Mouse (Mus musculus) neural tube, postnatal 0 days (tissue): ENCODE data around the gene Gm10591. TPM values are rescaled to one million over a fixed set of nuclear protein-coding genes. Genes with fewer than 3 reads are reported as not detected.

ENCODE experiments used
- polyA plus RNA-seq: library from polyadenylated mRNA; unstranded; fragments of >200 nt; fragmentation: Nextera tagmentation; extraction: Ambion mirVana; gene quantifications from 2 replicates; pipeline ENCODE4 v1.2.1, GENCODE M21; 2015

The Gm10591 gene
- polyA plus RNA-seq = not detected in 2 replicates

GRCm38 (mm10) chr4:42611895-42612294 lies at the start of gene Gm10591:
Gene Gm10591 (plus strand): TSS chr4:42612195.

GRCm38 (mm10) chr4:42629419-42629818 lies 17.4 kb downstream of the Gm10591 start, which contains the start of gene Gm2564:
Gene Gm2564 (plus strand): TSS chr4:42629719.

GRCm38 (mm10) chr4:42654951-42655350 lies 43.0 kb downstream of the Gm10591 start, which contains the start of gene Ccl27b:
Gene Ccl27b (plus strand): TSS chr4:42655251.

GRCm38 (mm10) chr4:42661793-42662192 lies 49.8 kb downstream of the Gm10591 start, which contains the start of gene Il11ra2:
Gene Il11ra2 (minus strand): TSS chr4:42661893.

Other genes starting within 250 kb of the Gm10591 start
- gene Gm21586, start 172.8 kb upstream of the Gm10591 start, polyA plus RNA-seq = not detected in 2 replicates
- 0.19 TPM in 2 replicates for gene Gm2163, start 145.4 kb upstream of the Gm10591 start, polyA plus RNA-seq
- gene Fam205a2, start 84.0 kb upstream of the Gm10591 start, polyA plus RNA-seq = not detected in 2 replicates
- gene Gm2564, start 17.5 kb downstream of the Gm10591 start, polyA plus RNA-seq = 0.75 and 1.4 TPM in 2 replicates
- not detected in 2 replicates for gene Ccl27b, start 43.1 kb downstream of the Gm10591 start, polyA plus RNA-seq
- not detected in 2 replicates for gene Il11ra2, start 49.7 kb downstream of the Gm10591 start, polyA plus RNA-seq
- 0.48 and 1.2 TPM in 2 replicates for gene 4930578G10Rik, start 123.3 kb downstream of the Gm10591 start, polyA plus RNA-seq
- 0.49 and 0.62 TPM in 2 replicates for gene Ccl19, start 144.4 kb downstream of the Gm10591 start, polyA plus RNA-seq
- gene Ccl21a, start 161.8 kb downstream of the Gm10591 start, polyA plus RNA-seq = 0.65 and 0.81 TPM in 2 replicates
- 0.28 TPM in 1 of 2 replicates, not detected in the other for gene Fam205a1, start 241.7 kb downstream of the Gm10591 start, polyA plus RNA-seq
- gene Gm12394, start 244.6 kb downstream of the Gm10591 start, polyA plus RNA-seq = 0.46 and 0.48 TPM in 2 replicates